Comparison of ENCODE assay signal across 10 mouse cellular contexts in the genomic region with DNA sequence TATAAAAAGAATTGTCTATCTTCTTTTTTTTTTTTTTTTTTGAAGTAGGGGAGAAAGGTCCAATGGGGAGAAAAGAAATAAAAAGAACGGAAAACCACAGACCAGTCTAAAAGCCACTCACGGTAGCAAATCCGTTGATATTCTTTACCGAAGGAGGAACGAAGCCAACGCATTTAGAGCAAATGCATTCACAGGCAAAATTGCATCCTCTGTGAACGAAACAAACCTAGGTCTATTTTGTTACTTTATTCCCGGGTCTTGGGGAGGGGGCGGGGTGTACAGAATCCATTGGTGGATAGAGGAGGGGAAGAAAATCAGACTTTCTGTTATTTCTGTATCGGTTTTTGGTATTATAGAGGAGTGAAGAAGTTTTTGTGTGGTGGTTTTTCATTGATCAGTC.
DNase-seq lines count a peak whose midpoint lies in the region; ATAC-seq lines count a peak whose summit lies in the region.
"Had no signal": no experiment of that assay in that cellular context is flagged by ENCODE, and none has a peak within 500 bp of the region (broad histone marks: within the 10 kb centered on the region; RNA-seq: fewer than 3 reads in every experiment).

No protein-coding gene starts in this region.

- ATAC-seq in kidney, embryonic 15.5 days (replicated peaks; ENCODE audit: low FRiP score), result no peak
- no peak for ATAC-seq in forebrain, embryonic 11.5 days (replicated peaks; ENCODE audit: low FRiP score)
- ATAC-seq in neural tube, embryonic 15.5 days (ENCODE audit: low FRiP score), result no peak

- peaks cover 61% of the 10 kb centered on the region for H3K4me1 ChIP-seq in kidney, embryonic 15.5 days
- H3K4me1 ChIP-seq in forebrain, embryonic 11.5 days (replicated peaks; ENCODE audit: control insufficient read depth, insufficient read depth, low read length), result peaks cover 25% of the 10 kb centered on the region
- H3K4me1 ChIP-seq in limb, embryonic 10.5 days, result peaks cover 65% of the 10 kb centered on the region
- peaks cover 44% of the 10 kb centered on the region for H3K4me1 ChIP-seq in neural tube, embryonic 15.5 days

- no peak overlapping the region for H3K9ac ChIP-seq in kidney, embryonic 15.5 days
- no peak overlapping the region for H3K9ac ChIP-seq in forebrain, embryonic 11.5 days (ENCODE audit: low read length)
- no peak overlapping the region for H3K9ac ChIP-seq in neural tube, embryonic 15.5 days (replicated peaks)

- H3K27me3 ChIP-seq in kidney, embryonic 15.5 days, result 0 out of 2 replicates have a peak, but pooled peaks cover 6% of the 10 kb centered on the region
- peaks cover 6% of the 10 kb centered on the region; the same call in 1 of the 2 replicates for H3K27me3 ChIP-seq in forebrain, embryonic 11.5 days (ENCODE audit: control insufficient read depth, insufficient read depth, low read length)
- peaks cover 71% of the 10 kb centered on the region for H3K27me3 ChIP-seq in limb, embryonic 10.5 days (ENCODE audit: low read depth, poor library complexity, severe bottlenecking)
- H3K27me3 ChIP-seq in neural tube, embryonic 15.5 days (replicated peaks), result peaks cover 20% of the 10 kb centered on the region

- peak overlapping the region; percentile 31 for H3K4me3 ChIP-seq in kidney, embryonic 15.5 days (replicated peaks)
- peak overlapping the region; percentile 22; the same call in 1 of the 2 replicates for H3K4me3 ChIP-seq in forebrain, embryonic 11.5 days (ENCODE audit: low read depth, low read length)
- peak overlapping the region; percentile 50 for H3K4me3 ChIP-seq in limb, embryonic 10.5 days
- peak overlapping the region; percentile 18 for H3K4me3 ChIP-seq in neural tube, embryonic 15.5 days (replicated peaks)

- DNase-seq in kidney, adult 8-10 months, result no peak
- DNase-seq in forebrain, embryonic 11.5 days (ENCODE audit: low spot score), result no peak
- no peak for DNase-seq in limb, embryonic 10.5 days (ENCODE audit: low spot score)
- no peak for DNase-seq in frontal cortex, postnatal 25 days (ENCODE audit: low spot score in 2 of 2)
- no peak for DNase-seq in spleen, postnatal 10 days (ENCODE audit: low spot score in 2 of 2)
- no peak for DNase-seq in lung, postnatal 36 days
- DNase-seq: gastrocnemius, postnatal 25 days; left cerebral cortex, postnatal 4 days had no signal

- H3K27ac ChIP-seq in kidney, embryonic 15.5 days, result peak overlapping the region; percentile 90
- no peak overlapping the region for H3K27ac ChIP-seq in forebrain, embryonic 11.5 days (ENCODE audit: low read depth, low read length)
- peak overlapping the region; percentile 87 for H3K27ac ChIP-seq in limb, embryonic 10.5 days
- peak overlapping the region; percentile 79 for H3K27ac ChIP-seq in neural tube, embryonic 15.5 days (replicated peaks)

- H3K36me3 ChIP-seq in kidney, embryonic 15.5 days, result peaks cover 5% of the 10 kb centered on the region
- no peaks in the 10 kb centered on the region; the same call in 1 of the 2 replicates for H3K36me3 ChIP-seq in forebrain, embryonic 11.5 days (ENCODE audit: control insufficient read depth, insufficient read depth, low read length)
- peaks cover 11% of the 10 kb centered on the region for H3K36me3 ChIP-seq in limb, embryonic 10.5 days
- no peaks in the 10 kb centered on the region for H3K36me3 ChIP-seq in neural tube, embryonic 15.5 days

- 3% methylated on average over 10 of the region's 10 CpGs for WGBS in kidney, embryonic 15.5 days
- 0% methylated on average over 10 of the region's 10 CpGs for WGBS in forebrain, embryonic 11.5 days
- WGBS in limb, embryonic 10.5 days, result under 1% methylated on average over 10 of the region's 10 CpGs
- 4% methylated on average over 10 of the region's 10 CpGs for WGBS in neural tube, embryonic 15.5 days

- H3K9me3 ChIP-seq in kidney, embryonic 15.5 days (replicated peaks), result no peaks in the 10 kb centered on the region
- H3K9me3 ChIP-seq in forebrain, embryonic 11.5 days (ENCODE audit: control insufficient read depth, low read length), result no peaks in the 10 kb centered on the region
- H3K9me3 ChIP-seq in limb, embryonic 10.5 days (replicated peaks), result no peaks in the 10 kb centered on the region
- no peaks in the 10 kb centered on the region for H3K9me3 ChIP-seq in neural tube, embryonic 15.5 days (replicated peaks)

- peak overlapping the region; percentile 64 for H3K4me2 ChIP-seq in kidney, embryonic 15.5 days
- H3K4me2 ChIP-seq in forebrain, embryonic 11.5 days (ENCODE audit: low read depth, low read length, severe bottlenecking), result peak overlapping the region; percentile 60
- peak overlapping the region; percentile 50 for H3K4me2 ChIP-seq in neural tube, embryonic 15.5 days
